Mouse (Mus musculus): Measurements from ENCODE around the gene Nutf2-ps1. TPM values are rescaled to one million over a fixed set of nuclear protein-coding genes. Genes with fewer than 3 reads are reported as not detected.

Nutf2-ps1 gene
- total and polyA plus RNA-seq, 3 experiments: 50.8 to 509 (median 220) TPM

DNA sequence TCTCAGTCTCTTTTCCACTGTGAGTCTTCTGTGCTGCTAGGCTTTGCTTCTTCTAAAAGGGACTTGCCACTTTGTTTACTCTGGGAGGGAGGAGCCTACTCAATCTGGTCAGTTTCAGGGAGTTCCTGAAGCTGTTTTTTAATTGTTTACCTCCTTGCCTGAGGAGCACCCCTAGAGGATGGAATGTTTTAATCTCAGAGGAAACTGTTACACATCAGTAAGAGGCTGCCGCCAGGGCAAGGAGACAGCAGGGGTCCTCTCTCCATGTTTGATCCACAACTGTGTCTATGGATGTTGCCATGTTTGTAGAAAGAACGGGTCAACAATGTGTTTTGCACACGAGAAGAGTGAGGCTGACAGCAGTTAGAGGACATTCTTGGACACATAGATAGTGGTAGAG, 28.4 kb downstream of the Nutf2-ps1 start:
- no peaks in the 10 kb centered on the region for H3K36me3 ChIP-seq (replicated peaks in 1 of 2; ENCODE audit: control insufficient read depth in 1 of 2, insufficient read depth in 1 of 2, low read length in 1 of 2)
- no peaks in the 10 kb centered on the region for H3K27me3 ChIP-seq (replicated peaks)
- TF ChIP-seq PAX5 (IDR thresholded peaks at IDR 0.05; ENCODE audit: low read length) (no peak), ETS1 (conservative IDR thresholded peaks at IDR 0.05; ENCODE audit: low read depth, low read length) (no peak), SIN3A (IDR thresholded peaks at IDR 0.05; ENCODE audit: low read length) (no peak), GABPA (IDR thresholded peaks at IDR 0.05; ENCODE audit: insufficient replicate concordance, low read depth, low read length) (no peak), ZKSCAN1 (IDR thresholded peaks at IDR 0.05; ENCODE audit: borderline replicate concordance, low read depth, low read length) (no peak), E2F4 (IDR thresholded peaks at IDR 0.05; ENCODE audit: insufficient replicate concordance, low read depth, low read length) (no peak), NELFE (IDR thresholded peaks at IDR 0.05; ENCODE audit: low read depth, low read length) (no peak), CTCF (conservative IDR thresholded peaks at IDR 0.05 in 1 of 2, IDR thresholded peaks at IDR 0.05 in 1 of 2; ENCODE audit: low read depth in 2 of 2, low read length in 2 of 2) (no peak), MEF2A (IDR thresholded peaks at IDR 0.05; ENCODE audit: borderline replicate concordance, low read depth, low read length) (no peak), TCF12 (IDR thresholded peaks at IDR 0.05; ENCODE audit: low read depth, low read length) (no peak), MYC (IDR thresholded peaks at IDR 0.05; ENCODE audit: low read depth, low read length) (no peak), MXI1 (IDR thresholded peaks at IDR 0.05; ENCODE audit: low read depth, low read length) (no peak)
- dilution Hi-C loops (cut with MboI; ENCODE audit: extremely low pct_ligation_motif_present, extremely low pct_unique_long_range_greater_than_20kb, low sequenced_read_pairs) (no loop called here), in situ Hi-C loops (cut with MboI; ENCODE audit: low pct_ligation_motif_present, low pct_unique_long_range_greater_than_20kb, low sequenced_read_pairs) (no loop called here)
- H3K9me3 ChIP-seq (replicated peaks; ENCODE audit: low read length): peaks cover 15% of the 10 kb centered on the region
- H3K27ac ChIP-seq (ENCODE audit: insufficient read depth, low read depth): no peak overlapping the region
- H3K4me3 ChIP-seq (replicated peaks in 1 of 3; ENCODE audit: low read depth in 2 of 3, low read length in 2 of 3, poor library complexity in 1 of 3): no peak overlapping the region
- H3K79me2 ChIP-seq (replicated peaks; ENCODE audit: control insufficient read depth, extremely low read depth, insufficient read depth, poor library complexity, severe bottlenecking): no peaks in the 10 kb centered on the region
- no peak overlapping the region for H3K4me2 ChIP-seq (ENCODE audit: insufficient read depth, low read depth, poor library complexity, severe bottlenecking)
- peaks cover 0 to 21% of the 10 kb centered on the region in 2 experiments; a peak in 2 of 4 replicates for H3K4me1 ChIP-seq (ENCODE audit: control insufficient read depth in 1 of 2, insufficient read depth in 2 of 2)
- no peak for DNase-seq (ENCODE audit: extremely low read depth)
- H3K9ac ChIP-seq (ENCODE audit: insufficient read depth, low read depth): no peak overlapping the region

DNA sequence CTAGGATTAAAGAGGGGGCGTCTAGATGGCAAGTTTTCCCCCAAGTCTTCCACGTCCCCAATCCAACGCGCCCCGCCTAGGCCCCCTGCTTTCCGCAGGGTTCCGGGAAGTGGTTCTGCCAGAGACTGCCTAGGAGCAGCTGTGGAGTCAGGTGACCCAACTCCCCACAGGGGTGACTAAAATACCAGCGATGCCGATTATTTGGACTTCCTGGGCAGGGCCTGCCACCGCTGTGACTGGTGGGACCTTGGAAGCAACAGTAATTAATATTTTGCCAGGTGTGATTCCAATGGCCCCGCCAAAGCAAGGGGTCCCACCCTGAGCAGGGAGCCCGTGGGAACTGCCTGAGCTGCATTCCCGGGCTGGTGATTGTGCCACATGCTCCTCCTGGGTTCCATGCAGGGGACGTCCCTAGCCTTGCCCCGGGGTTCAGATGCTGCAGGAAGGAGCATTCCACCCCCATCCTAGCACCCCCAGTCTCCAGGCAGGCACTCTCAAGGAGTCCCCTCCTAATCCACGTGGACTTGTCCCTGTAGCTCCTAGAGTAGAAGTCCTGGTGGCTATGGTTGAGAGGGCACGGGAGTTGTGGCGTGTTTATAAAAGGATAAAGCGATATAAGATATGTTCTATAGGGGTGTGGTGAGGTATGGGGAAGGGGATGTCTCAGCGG, 31.5 kb downstream of the Nutf2-ps1 start:
- TF ChIP-seq ZKSCAN1 (IDR thresholded peaks at IDR 0.05; ENCODE audit: borderline replicate concordance, low read depth, low read length) (no peak), RCOR1 (conservative IDR thresholded peaks at IDR 0.05; ENCODE audit: low read depth, low read length) (no peak), CTCF (conservative IDR thresholded peaks at IDR 0.05 in 1 of 2, IDR thresholded peaks at IDR 0.05 in 1 of 2; ENCODE audit: low read depth in 2 of 2, low read length in 2 of 2) (no peak), EP300 (IDR thresholded peaks at IDR 0.05; ENCODE audit: low read length) (no peak), ZNF384 (IDR thresholded peaks at IDR 0.05; ENCODE audit: low read depth, low read length) (no peak), RAD21 (IDR thresholded peaks at IDR 0.05; ENCODE audit: low read depth, low read length) (no peak), BHLHE40 (IDR thresholded peaks at IDR 0.05; ENCODE audit: low read depth, low read length) (no peak), NRF1 (IDR thresholded peaks at IDR 0.05; ENCODE audit: low read depth, low read length) (no peak), JUN (IDR thresholded peaks at IDR 0.05; ENCODE audit: insufficient read depth, low read depth, low read length) (no peak), ETS1 (conservative IDR thresholded peaks at IDR 0.05; ENCODE audit: low read depth, low read length) (no peak), TCF12 (IDR thresholded peaks at IDR 0.05; ENCODE audit: low read depth, low read length) (no peak), MAZ (IDR thresholded peaks at IDR 0.05; ENCODE audit: low read depth, low read length) (no peak), MYC (IDR thresholded peaks at IDR 0.05; ENCODE audit: low read depth, low read length) (no peak), CHD1 (IDR thresholded peaks at IDR 0.05; ENCODE audit: low read depth, low read length) (no peak), ZC3H11A (IDR thresholded peaks at IDR 0.05; ENCODE audit: low read depth, low read length) (no peak), MAFK (IDR thresholded peaks at IDR 0.05; ENCODE audit: insufficient replicate concordance, low read length) (no peak), IRF4 (IDR thresholded peaks at IDR 0.05; ENCODE audit: low read depth, low read length) (no peak), USF1 (IDR thresholded peaks at IDR 0.05; ENCODE audit: low read depth, low read length) (no peak), SIN3A (IDR thresholded peaks at IDR 0.05; ENCODE audit: low read length) (no peak), E2F4 (IDR thresholded peaks at IDR 0.05; ENCODE audit: insufficient replicate concordance, low read depth, low read length) (no peak)
- H3K4me2 ChIP-seq (ENCODE audit: insufficient read depth, low read depth, poor library complexity, severe bottlenecking): no peak overlapping the region
- H3K4me1 ChIP-seq (ENCODE audit: control insufficient read depth in 1 of 2, insufficient read depth in 2 of 2): peaks cover 8 to 20% of the 10 kb centered on the region in 2 experiments
- no peaks in the 10 kb centered on the region for H3K36me3 ChIP-seq (replicated peaks in 1 of 2; ENCODE audit: control insufficient read depth in 1 of 2, insufficient read depth in 1 of 2, low read length in 1 of 2)
- peaks cover 6% of the 10 kb centered on the region for H3K9me3 ChIP-seq (replicated peaks; ENCODE audit: low read length)
- no peak overlapping the region for H3K9ac ChIP-seq (ENCODE audit: insufficient read depth, low read depth)
- in situ Hi-C loops (cut with MboI; ENCODE audit: low pct_ligation_motif_present, low pct_unique_long_range_greater_than_20kb, low sequenced_read_pairs): no loop called here
- DNase-seq (ENCODE audit: extremely low read depth): no peak
- no peaks in the 10 kb centered on the region for H3K27me3 ChIP-seq (replicated peaks)
- no peak overlapping the region for H3K27ac ChIP-seq (ENCODE audit: insufficient read depth, low read depth)
- no peaks in the 10 kb centered on the region for H3K79me2 ChIP-seq (replicated peaks; ENCODE audit: control insufficient read depth, extremely low read depth, insufficient read depth, poor library complexity, severe bottlenecking)
- dilution Hi-C loops (cut with MboI; ENCODE audit: extremely low pct_ligation_motif_present, extremely low pct_unique_long_range_greater_than_20kb, low sequenced_read_pairs): no loop called here
- no peak overlapping the region for H3K4me3 ChIP-seq (replicated peaks in 1 of 3; ENCODE audit: low read depth in 2 of 3, low read length in 2 of 3, poor library complexity in 1 of 3)
